Mouse (Mus musculus) urinary bladder, adult 2 months (tissue): Measurements from ENCODE around the gene Robo3. TPM values are rescaled to one million over a fixed set of nuclear protein-coding genes. Genes with fewer than 3 reads are reported as not detected.

Source experiments
- DNase-seq: peaks from one replicate; pipeline ENCODE4 v3.0.0; 2022; ENCODE audit warnings: low spot score
- polyA plus RNA-seq: library from polyadenylated mRNA; depleted of rRNA; stranded (reverse); fragments of >200 nt; gene quantifications from 2 replicates; pipeline ENCODE4 v1.2.3, GENCODE M21; 2012; rRNA removed

Gene Robo3
- polyA plus RNA-seq: 0.07 and 0.12 TPM in 2 replicates

- DNase-seq: no peak
Measured at GRCm38 (mm10) chr9:37432720-37433421, at the start of gene Robo3. Gene Robo3 (minus strand): TSS chr9:37433246.

GRCm38 (mm10) chr9:37474923-37475322, 41.9 kb upstream of the Robo3 start:
- DNase-seq: no peak

GRCm38 (mm10) chr9:37473611-37474125, 40.6 kb upstream of the Robo3 start:
- no peak for DNase-seq

- DNase-seq: no peak
Measured at GRCm38 (mm10) chr9:37462764-37463163, 29.7 kb upstream of the Robo3 start.

- no peak for DNase-seq
Measured at GRCm38 (mm10) chr9:37461571-37461970, 28.5 kb upstream of the Robo3 start.

- DNase-seq: no peak
Measured at GRCm38 (mm10) chr9:37460961-37461340, 27.9 kb upstream of the Robo3 start.

- DNase-seq: no peak
Measured at GRCm38 (mm10) chr9:37460043-37460960, 27.3 kb upstream of the Robo3 start.

- no peak for DNase-seq
Measured at GRCm38 (mm10) chr9:37459665-37460042, 26.6 kb upstream of the Robo3 start.

GRCm38 (mm10) chr9:37457151-37457550, 24.1 kb upstream of the Robo3 start:
- no peak for DNase-seq

GRCm38 (mm10) chr9:37456481-37456910, 23.4 kb upstream of the Robo3 start:
- no peak for DNase-seq

- DNase-seq: no peak
Measured at GRCm38 (mm10) chr9:37455868-37456267, 22.8 kb upstream of the Robo3 start.

- no peak for DNase-seq
Measured at GRCm38 (mm10) chr9:37454991-37455390, 21.9 kb upstream of the Robo3 start.

- no peak for DNase-seq
Measured at GRCm38 (mm10) chr9:37454011-37454492, 21.0 kb upstream of the Robo3 start.

- DNase-seq: no peak
Measured at GRCm38 (mm10) chr9:37453328-37453727, 20.3 kb upstream of the Robo3 start.

- no peak for DNase-seq
Measured at GRCm38 (mm10) chr9:37452401-37452800, 19.4 kb upstream of the Robo3 start.

GRCm38 (mm10) chr9:37437772-37438735, 5.0 kb upstream of the Robo3 start:
- DNase-seq: no peak

GRCm38 (mm10) chr9:37435616-37436015, 2.6 kb upstream of the Robo3 start:
- no peak for DNase-seq

- no peak for DNase-seq
Measured at GRCm38 (mm10) chr9:37434932-37435331, 1.9 kb upstream of the Robo3 start.

- DNase-seq: no peak
Measured at GRCm38 (mm10) chr9:37433823-37434560, 946 bp upstream of the Robo3 start.

GRCm38 (mm10) chr9:37432026-37432666, 900 bp downstream of the Robo3 start:
- no peak for DNase-seq
